Mouse (Mus musculus) mesoderm, embryonic 11.5 days (tissue): ENCODE results near the gene Plscr4.

Experiments
- DNase-seq: peaks from one replicate; pipeline ENCODE4 v3.0.0-alpha.2; 2012; ENCODE audit warnings: low read depth, low spot score

The Plscr4 gene

GRCm38 (mm10) chr9:92457261-92458058 lies at the start of gene Plscr4:
Gene Plscr4 (plus strand): TSS chr9:92457373.
- DNase-seq: peak; percentile 31

- DNase-seq: no peak
Observed at GRCm38 (mm10) chr9:92410225-92410624, 46.9 kb upstream of the Plscr4 start.

GRCm38 (mm10) chr9:92412045-92412444 lies 45.1 kb upstream of the Plscr4 start:
- no peak for DNase-seq

GRCm38 (mm10) chr9:92413684-92414083 lies 43.5 kb upstream of the Plscr4 start:
- DNase-seq: no peak

GRCm38 (mm10) chr9:92437781-92438180 lies 19.4 kb upstream of the Plscr4 start:
- no peak for DNase-seq

- DNase-seq: no peak
Observed at GRCm38 (mm10) chr9:92441468-92441867, 15.7 kb upstream of the Plscr4 start.

GRCm38 (mm10) chr9:92444536-92444935 lies 12.6 kb upstream of the Plscr4 start:
- DNase-seq: no peak

GRCm38 (mm10) chr9:92456605-92457004 lies 568 bp upstream of the Plscr4 start:
- no peak for DNase-seq

- DNase-seq: no peak
Observed at GRCm38 (mm10) chr9:92458059-92458402, 858 bp downstream of the Plscr4 start.

- no peak for DNase-seq
Observed at GRCm38 (mm10) chr9:92458418-92458817, 1.2 kb downstream of the Plscr4 start.

GRCm38 (mm10) chr9:92467724-92468123 lies 10.6 kb downstream of the Plscr4 start:
- DNase-seq: no peak

GRCm38 (mm10) chr9:92472256-92472855 lies 15.2 kb downstream of the Plscr4 start:
- no peak for DNase-seq

- DNase-seq: no peak
Observed at GRCm38 (mm10) chr9:92473178-92473577, 16.0 kb downstream of the Plscr4 start.

- DNase-seq: no peak
Observed at GRCm38 (mm10) chr9:92474244-92474643, 17.1 kb downstream of the Plscr4 start.

- peak; percentile 15 for DNase-seq
Observed at GRCm38 (mm10) chr9:92481663-92482062, 24.5 kb downstream of the Plscr4 start.

- DNase-seq: no peak
Observed at GRCm38 (mm10) chr9:92482551-92482950, 25.4 kb downstream of the Plscr4 start.

- DNase-seq: peak; percentile 23
Observed at GRCm38 (mm10) chr9:92484710-92485267, 27.6 kb downstream of the Plscr4 start.

GRCm38 (mm10) chr9:92489857-92490256 lies 32.7 kb downstream of the Plscr4 start:
- no peak for DNase-seq

GRCm38 (mm10) chr9:92490319-92490718 lies 33.1 kb downstream of the Plscr4 start:
- no peak for DNase-seq

GRCm38 (mm10) chr9:92491274-92491673 lies 34.1 kb downstream of the Plscr4 start:
- no peak for DNase-seq

- DNase-seq: peak; percentile 84
Observed at GRCm38 (mm10) chr9:92499710-92500410, 42.7 kb downstream of the Plscr4 start.

- DNase-seq: no peak
Observed at GRCm38 (mm10) chr9:92504256-92504655, 47.1 kb downstream of the Plscr4 start.
